Mouse (Mus musculus): ENCODE measurements at regions not wholly inside any gene's neighbourhood (a gene's known extent, or its start where the extent isn't known, plus 50 kb on each side); places are given as distances from the start of the nearest gene placed in this dataset.

DNA sequence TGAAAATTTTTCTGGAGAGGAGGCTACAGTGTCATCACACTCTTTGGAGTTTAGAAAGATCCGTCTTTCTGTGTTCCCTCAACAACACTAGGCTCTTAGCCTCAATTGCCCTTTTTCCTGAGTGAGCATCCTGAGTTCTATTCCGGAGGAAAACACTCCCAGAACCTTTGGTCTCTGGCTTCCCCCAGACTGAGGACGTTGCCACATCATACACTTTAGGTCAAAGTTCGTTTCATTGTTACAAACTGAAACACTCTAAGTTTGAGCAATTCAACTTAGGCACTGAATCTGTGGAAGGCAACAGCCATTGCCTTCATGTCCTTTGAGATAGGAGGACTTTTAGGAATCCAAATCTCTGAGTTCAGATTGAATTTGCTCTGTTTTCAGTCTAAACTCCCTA, 85.0 kb downstream of the Arl4a start:
- in situ Hi-C loops (cut with MseI, MboI): no loop called here

DNA sequence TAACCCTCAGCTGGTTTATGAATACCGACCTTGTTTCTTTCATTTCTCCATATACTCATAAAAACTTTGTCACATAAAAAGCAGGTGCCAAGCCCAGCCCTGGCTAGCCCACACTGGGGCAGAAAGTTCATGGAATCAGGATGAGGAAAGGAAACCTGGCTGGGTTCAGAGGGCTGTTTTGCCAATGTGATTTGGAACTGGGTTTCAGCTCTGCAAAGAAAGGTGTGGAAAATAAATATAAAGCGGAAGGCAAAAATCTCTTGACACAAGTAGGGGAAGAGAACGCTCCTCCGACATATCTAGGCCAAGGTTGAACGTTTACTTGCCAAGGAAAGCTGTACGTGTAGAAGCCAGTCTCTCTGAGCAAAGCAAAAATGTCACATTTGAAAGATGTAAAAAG, 85.9 kb downstream of the Arl4a start:
- in situ Hi-C loops (cut with MseI, MboI): no loop called here

- in situ Hi-C loops (cut with MseI, MboI): no loop called here
Measured at GRCm38 (mm10) chr12:39950270-39950801, 87.5 kb downstream of the Arl4a start.

DNA sequence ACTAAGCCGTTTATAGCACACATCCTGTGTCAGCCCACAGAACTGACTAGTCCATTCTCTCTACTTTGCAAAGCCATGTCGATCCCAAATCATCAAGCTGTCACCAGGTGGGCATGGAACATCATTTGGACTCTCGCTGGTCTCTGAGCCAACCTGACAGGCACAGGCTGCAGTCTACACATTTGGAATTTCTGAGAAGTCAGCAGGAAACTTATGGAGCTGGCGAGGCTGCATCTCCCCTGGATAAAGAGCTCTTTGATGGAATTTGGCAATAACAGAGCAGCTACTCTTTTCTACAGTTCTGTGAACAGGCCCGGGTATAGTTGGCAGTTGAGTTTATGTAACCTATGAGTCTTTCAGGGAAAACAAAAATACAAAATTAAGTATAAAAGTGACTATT, 94.9 kb downstream of the Arl4a start:
- in situ Hi-C loops (cut with MseI, MboI): no loop called here

DNA sequence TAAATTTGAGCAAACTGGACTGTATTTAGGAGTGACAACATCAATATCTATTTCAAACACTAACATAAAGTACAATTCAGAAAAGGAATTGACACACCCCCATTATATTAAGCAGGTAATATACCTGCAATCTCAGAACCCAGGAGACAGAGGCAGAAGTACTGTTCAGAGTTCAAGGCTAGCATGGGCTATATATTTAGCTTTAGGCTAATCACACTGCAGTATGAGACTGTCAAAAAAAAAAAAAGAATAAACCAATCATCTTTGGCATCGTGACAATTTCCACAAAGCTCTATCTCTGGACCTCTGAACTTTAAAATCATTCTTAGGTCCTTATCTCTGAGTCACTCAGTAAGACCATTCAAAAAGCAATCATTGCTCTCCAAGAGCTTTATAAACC, 96.7 kb downstream of the Arl4a start:
- in situ Hi-C loops (cut with MseI, MboI): no loop called here

- in situ Hi-C loops (cut with MseI, MboI): no loop called here
Measured at GRCm38 (mm10) chr12:39939017-39939416, 98.8 kb downstream of the Arl4a start.

- in situ Hi-C loops (cut with MseI, MboI): no loop called here
Measured at GRCm38 (mm10) chr12:39938211-39938610, 99.6 kb downstream of the Arl4a start.

DNA sequence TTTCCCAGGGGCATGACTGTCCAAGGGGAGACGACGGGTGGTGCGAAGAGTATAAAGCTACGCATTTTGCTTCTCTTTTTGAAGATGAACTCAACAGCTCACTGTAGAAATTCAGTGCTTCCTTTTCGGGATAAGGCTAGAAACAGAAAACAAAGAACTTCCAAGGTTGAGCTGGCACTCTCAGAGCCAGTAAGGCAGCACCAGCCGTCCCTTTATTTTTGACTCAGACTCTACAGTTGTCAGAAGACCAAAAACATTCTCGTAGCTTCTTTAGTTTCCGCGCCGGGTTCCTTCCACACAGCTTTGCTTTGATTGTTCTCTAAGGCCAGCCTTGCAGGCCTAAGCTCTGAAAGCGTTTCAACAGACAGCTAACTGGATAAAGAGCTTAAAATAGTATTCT, 101.5 kb downstream of the Arl4a start:
- in situ Hi-C loops (cut with MseI, MboI): no loop called here

DNA sequence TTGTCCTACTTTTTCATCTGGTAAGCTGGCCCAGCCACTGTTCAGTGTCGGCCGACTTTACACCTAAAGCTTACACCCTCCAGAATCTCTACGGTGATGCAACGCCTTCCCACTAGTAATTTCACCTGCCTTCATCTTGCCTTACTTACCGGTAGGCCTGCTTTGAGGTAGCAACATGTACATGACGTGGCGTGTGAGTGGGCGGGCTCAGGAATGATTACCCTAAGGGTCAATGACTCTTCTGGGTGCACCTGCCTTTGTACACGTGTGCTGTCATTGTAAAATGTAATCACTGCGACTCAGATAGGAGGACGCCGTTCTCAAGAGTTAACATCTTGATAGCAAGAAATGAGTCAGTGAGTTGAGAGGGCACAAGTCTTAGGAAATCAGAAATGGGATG, 102.0 kb downstream of the Arl4a start:
- in situ Hi-C loops (cut with MseI, MboI): no loop called here

DNA sequence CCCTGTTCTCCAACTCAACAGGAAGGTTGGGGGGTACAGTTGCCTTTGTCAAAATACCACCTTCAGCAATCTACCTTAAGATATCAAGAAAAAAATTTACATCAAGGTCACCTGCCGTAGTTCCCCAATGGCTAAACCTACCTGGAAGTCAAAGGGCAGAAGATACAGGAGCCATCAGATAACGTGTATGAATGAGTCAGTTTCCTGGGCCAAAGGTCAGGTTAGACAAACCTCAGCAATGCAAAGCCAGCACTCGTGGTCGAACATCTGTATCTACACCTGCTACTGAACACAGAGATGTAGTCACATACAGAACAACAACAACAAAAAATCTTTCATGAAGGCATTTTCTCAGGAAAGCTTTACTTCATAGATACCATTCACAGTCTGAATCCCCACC, 102.9 kb downstream of the Arl4a start:
- in situ Hi-C loops (cut with MseI, MboI): no loop called here

DNA sequence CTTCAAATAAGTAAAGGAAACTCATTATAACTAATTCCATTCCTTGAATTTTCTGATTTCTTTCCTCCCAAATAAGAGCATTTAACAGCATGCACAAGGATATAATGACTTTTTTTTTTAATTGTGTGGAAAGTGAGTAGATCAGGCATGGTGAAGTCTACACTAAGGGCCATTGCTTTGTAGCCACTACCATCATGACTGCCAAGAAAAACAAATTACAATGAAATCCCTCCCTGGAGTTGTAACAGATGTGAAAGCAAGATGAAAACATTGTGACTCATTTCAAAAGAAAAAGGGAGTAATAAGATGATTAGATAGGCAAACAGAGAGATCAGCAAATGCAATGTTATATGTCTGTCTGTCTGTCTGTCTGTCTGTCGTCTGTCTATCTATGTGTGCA, 106.6 kb downstream of the Arl4a start:
- in situ Hi-C loops (cut with MseI, MboI): no loop called here

GRCm38 (mm10) chr12:39927902-39928301, 109.9 kb downstream of the Arl4a start:
- in situ Hi-C loops (cut with MseI, MboI): no loop called here

GRCm38 (mm10) chr12:39927014-39927413, 110.8 kb downstream of the Arl4a start:
- in situ Hi-C loops (cut with MseI, MboI): no loop called here

GRCm38 (mm10) chr12:39921481-39921880, 116.3 kb downstream of the Arl4a start:
- in situ Hi-C loops (cut with MseI, MboI): no loop called here

GRCm38 (mm10) chr12:39920466-39920913, 117.3 kb downstream of the Arl4a start:
- in situ Hi-C loops (cut with MseI, MboI): no loop called here

- in situ Hi-C loops (cut with MseI, MboI): no loop called here
Measured at GRCm38 (mm10) chr12:39919909-39920308, 117.9 kb downstream of the Arl4a start.

DNA sequence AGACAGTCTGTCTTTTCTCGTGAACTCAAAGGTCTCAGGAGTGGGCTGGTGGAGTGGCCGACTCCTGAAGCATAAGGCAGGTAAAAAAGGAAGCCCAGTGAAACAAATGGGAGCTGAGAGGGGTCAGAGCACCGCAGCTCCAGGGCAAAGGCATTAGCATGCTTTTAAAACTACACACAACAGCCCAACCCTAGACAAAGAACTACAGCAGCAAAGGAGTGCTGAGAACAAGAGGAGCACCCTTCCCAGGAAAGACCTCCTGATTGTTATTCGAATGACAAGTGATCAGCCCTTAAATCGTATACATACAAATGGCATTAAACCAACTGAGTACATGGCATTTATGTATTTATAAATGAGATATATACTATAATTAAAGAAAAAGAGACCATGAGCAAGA, 149.3 kb downstream of the Arl4a start:
- in situ Hi-C loops (cut with MseI, MboI): no loop called here

DNA sequence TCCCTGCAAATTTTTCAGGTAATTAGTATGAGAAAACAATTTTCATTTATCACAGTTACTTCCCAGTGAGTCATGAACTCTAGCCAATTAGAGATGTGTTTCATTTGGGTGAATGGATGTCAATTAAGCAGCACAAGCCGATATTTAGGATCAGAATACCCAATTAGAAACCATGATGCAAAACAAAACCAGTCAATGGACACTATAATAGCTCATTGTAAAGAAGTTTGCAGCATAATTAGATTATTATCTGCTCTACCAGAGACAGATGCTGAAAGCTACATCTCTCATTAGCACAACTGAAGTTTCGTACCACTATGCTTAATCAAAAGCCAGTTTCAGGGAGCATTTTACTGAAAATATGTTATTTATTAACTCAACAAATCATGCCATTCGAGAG, 152.5 kb downstream of the Arl4a start:
- in situ Hi-C loops (cut with MseI, MboI): no loop called here

DNA sequence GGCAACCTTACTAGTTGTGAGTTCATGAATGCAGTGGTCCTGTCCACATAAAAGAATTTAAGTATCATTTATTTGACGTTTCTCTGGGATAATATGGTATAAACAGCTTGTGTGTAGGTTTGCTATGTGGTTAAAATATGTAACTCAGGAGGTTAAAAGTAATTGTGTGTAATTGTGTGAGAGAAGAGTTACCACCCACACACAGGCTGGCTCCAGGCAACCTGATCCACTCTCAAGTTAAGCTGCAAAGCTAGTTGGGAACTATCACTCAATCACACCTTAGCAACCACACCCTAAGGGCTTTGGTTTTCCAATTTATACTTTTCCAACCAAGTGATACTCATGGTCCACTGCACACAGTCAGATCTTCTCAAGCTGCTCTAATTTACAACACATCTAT, 157.5 kb downstream of the Arl4a start:
- in situ Hi-C loops (cut with MseI, MboI): no loop called here

GRCm38 (mm10) chr12:39873917-39874316, 163.9 kb downstream of the Arl4a start:
- in situ Hi-C loops (cut with MseI, MboI): no loop called here

DNA sequence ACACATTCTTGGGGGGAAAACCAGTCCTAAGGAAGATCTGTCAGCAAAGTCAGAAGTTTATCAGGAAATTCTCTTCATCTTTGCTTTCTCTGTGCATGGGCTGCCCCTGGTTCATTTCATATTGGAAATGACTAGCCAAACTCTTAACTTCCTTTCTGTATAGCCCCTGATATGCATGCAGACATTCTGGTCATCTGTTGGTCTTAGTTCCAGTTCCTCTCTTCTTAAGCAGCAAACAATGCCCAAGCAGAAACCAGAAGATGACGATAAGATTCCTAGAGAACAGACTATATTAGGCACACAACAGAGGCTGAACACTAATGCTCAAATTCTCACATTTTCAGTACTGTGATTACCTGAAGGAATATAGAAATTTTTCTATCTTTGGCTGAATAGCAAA, 176.0 kb downstream of the Arl4a start:
- in situ Hi-C loops (cut with MseI, MboI): no loop called here

DNA sequence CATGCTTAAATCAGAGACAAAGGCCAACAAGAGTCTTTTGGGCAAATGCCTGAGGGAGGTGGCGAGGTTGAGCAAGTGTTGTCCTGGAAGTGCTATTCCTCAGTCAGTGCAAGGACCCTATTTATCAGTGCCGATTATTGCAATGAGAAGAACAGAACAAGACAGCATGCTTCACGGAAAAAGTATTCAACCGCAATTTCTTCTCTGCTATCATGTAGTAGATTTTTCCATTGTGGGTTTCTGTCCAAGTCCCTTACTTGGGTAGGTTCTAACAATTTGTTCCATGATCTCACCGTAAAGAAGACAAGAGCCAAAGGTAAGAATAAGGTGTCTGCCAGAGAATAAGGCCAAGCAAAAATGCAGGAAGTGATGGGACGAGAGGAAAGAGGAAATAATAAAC, 186.2 kb downstream of the Arl4a start:
- in situ Hi-C loops (cut with MseI, MboI): no loop called here

DNA sequence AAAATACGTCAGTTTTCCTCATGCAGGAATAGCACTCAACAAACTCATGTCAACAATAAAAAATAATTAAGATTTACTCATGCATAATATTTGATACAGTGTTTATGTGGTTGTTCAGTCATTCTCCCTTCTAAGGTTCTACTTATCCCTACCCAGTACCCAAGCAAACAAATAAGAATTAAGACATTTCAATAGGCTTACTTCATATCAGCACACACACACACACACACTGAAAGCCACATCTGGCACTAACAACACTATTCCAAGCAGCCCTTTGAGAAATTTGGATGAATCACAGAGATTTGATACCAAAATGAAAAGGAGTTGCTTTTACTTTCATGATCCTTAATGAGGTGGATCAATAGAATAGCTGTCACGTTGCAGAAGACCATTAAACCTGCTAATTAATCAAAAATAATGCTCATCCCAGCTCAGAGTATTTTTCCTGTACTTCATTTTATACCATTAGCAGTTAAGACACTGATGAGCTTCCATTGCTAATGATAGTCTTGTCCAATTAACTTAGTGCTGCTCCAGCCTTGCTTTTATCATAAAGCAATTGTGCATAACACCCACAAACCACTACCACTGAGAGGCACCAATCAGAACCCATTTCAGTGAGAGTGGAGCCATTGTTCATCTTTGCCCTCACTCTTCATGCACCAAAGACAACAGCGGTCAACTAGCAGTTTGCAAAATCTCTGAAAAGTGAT, 188.3 kb downstream of the Arl4a start:
- in situ Hi-C loops (cut with MseI, MboI): no loop called here

DNA sequence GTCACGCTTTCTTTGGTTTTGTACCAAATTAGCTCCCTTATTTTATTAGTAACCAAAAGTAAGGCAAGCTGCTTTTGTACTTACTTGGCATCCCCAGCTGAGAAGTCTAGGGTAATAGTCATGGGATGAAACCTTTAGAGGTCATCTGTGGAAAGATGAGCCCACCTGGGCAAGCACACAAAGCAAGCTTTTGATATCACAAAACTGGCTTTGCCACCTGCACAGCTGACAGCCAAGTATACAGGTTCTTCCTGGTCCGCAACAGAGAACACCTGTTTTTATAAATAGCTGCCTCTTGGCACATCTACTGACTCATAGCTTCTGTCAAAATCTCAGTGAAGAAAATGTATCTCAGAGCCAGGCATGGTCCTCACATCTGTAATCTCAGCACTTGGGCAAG, 197.2 kb downstream of the Arl4a start:
- in situ Hi-C loops (cut with MseI, MboI): no loop called here
